Comparison of ENCODE assay signal across 41 mouse cellular contexts in genomic region chr17:84714930-84715329, GRCm38 (mm10). TPM values are rescaled to one million over a fixed set of nuclear protein-coding genes. Genes with fewer than 3 reads are reported as not detected.
A peak's percentile ranks its signal among the peaks of the same experiment; 100 is the strongest.
DNase-seq lines count a peak whose midpoint lies in the region; ATAC-seq and TF ChIP-seq lines count a peak whose summit lies in the region.
"Had no signal": no experiment of that assay in that cellular context is flagged by ENCODE, and none has a peak within 500 bp of the region (broad histone marks: within the 10 kb centered on the region; RNA-seq: fewer than 3 reads in every experiment).

No protein-coding gene starts in this region.

- ATAC-seq in forebrain, postnatal 0 days: no peak
- no peak for ATAC-seq in heart, embryonic 11.5 days (replicated peaks; ENCODE audit: insufficient number of reproducible peaks, low FRiP score, low TSS enrichment)
- ATAC-seq in midbrain, embryonic 12.5 days (ENCODE audit: low FRiP score, low read depth): 0 out of 2 replicates have a peak, but pooled peaks have one; percentile 38
- no peak for ATAC-seq in midbrain, postnatal 0 days (ENCODE audit: low FRiP score)

- H3K9ac ChIP-seq in forebrain, postnatal 0 days: no peak overlapping the region
- H3K9ac ChIP-seq in heart, embryonic 11.5 days (ENCODE audit: low read depth, low read length): no peak overlapping the region
- H3K9ac ChIP-seq in midbrain, embryonic 12.5 days (replicated peaks): no peak overlapping the region
- H3K9ac ChIP-seq in midbrain, postnatal 0 days (replicated peaks; ENCODE audit: low read length, poor library complexity, severe bottlenecking): no peak overlapping the region
- H3K9ac ChIP-seq: embryonic facial prominence, embryonic 15.5 days; hindbrain, embryonic 15.5 days; kidney, embryonic 15.5 days; limb, embryonic 12.5 days; liver, embryonic 13.5 days; lung, embryonic 15.5 days had no signal

- 0 out of 2 replicates have a peak overlapping the region, but pooled peaks have one; percentile 40 for H3K27ac ChIP-seq in forebrain, embryonic 10.5 days
- no peak overlapping the region for H3K27ac ChIP-seq in forebrain, postnatal 0 days (ENCODE audit: low read depth, low read length)
- H3K27ac ChIP-seq in heart, embryonic 11.5 days (ENCODE audit: low read depth, low read length): no peak overlapping the region
- H3K27ac ChIP-seq in midbrain, embryonic 12.5 days (replicated peaks): no peak overlapping the region; the same call in 1 of the 2 replicates
- no peak overlapping the region for H3K27ac ChIP-seq in midbrain, postnatal 0 days (ENCODE audit: low read depth, low read length)
- H3K27ac ChIP-seq: embryonic facial prominence, embryonic 10.5 days; embryonic facial prominence, embryonic 15.5 days; hindbrain, embryonic 10.5 days; hindbrain, embryonic 15.5 days; left cerebral cortex, adult 2 months; limb, embryonic 12.5 days; liver, embryonic 13.5 days; lung, embryonic 15.5 days had no signal

- no peak overlapping the region for H3K4me3 ChIP-seq in forebrain, embryonic 10.5 days
- H3K4me3 ChIP-seq in forebrain, postnatal 0 days (ENCODE audit: low read depth, low read length): no peak overlapping the region
- no peak overlapping the region for H3K4me3 ChIP-seq in heart, embryonic 11.5 days (ENCODE audit: low read depth, low read length)
- no peak overlapping the region for H3K4me3 ChIP-seq in midbrain, embryonic 12.5 days
- H3K4me3 ChIP-seq in midbrain, postnatal 0 days (ENCODE audit: low read depth, low read length): no peak overlapping the region
- H3K4me3 ChIP-seq: embryonic facial prominence, embryonic 10.5 days; embryonic facial prominence, embryonic 15.5 days; hindbrain, embryonic 10.5 days; hindbrain, embryonic 15.5 days; kidney, embryonic 15.5 days; left cerebral cortex, adult 2 months; limb, embryonic 12.5 days; liver, embryonic 13.5 days; lung, embryonic 15.5 days; midbrain, embryonic 10.5 days had no signal

- H3K27me3 ChIP-seq in forebrain, embryonic 10.5 days (ENCODE audit: poor library complexity, severe bottlenecking): no peaks in the 10 kb centered on the region
- H3K27me3 ChIP-seq in forebrain, postnatal 0 days (ENCODE audit: insufficient read depth, low read length): no peaks in the 10 kb centered on the region
- no peaks in the 10 kb centered on the region for H3K27me3 ChIP-seq in heart, embryonic 11.5 days (ENCODE audit: control insufficient read depth, insufficient read depth, low read length)
- H3K27me3 ChIP-seq in midbrain, embryonic 12.5 days: no peaks in the 10 kb centered on the region
- H3K27me3 ChIP-seq in midbrain, postnatal 0 days (ENCODE audit: insufficient read depth, low read length): no peaks in the 10 kb centered on the region
- H3K27me3 ChIP-seq: embryonic facial prominence, embryonic 15.5 days; kidney, embryonic 15.5 days; limb, embryonic 12.5 days; liver, embryonic 13.5 days; lung, embryonic 15.5 days had no signal

- H3K9me3 ChIP-seq in forebrain, embryonic 10.5 days: no peaks in the 10 kb centered on the region
- H3K9me3 ChIP-seq in forebrain, postnatal 0 days (ENCODE audit: low read length): no peaks in the 10 kb centered on the region
- no peaks in the 10 kb centered on the region for H3K9me3 ChIP-seq in heart, embryonic 11.5 days (replicated peaks; ENCODE audit: control insufficient read depth, low read length)
- H3K9me3 ChIP-seq in midbrain, embryonic 12.5 days: no peaks in the 10 kb centered on the region
- no peaks in the 10 kb centered on the region for H3K9me3 ChIP-seq in midbrain, postnatal 0 days (ENCODE audit: low read length)
- H3K9me3 ChIP-seq: embryonic facial prominence, embryonic 10.5 days; embryonic facial prominence, embryonic 15.5 days; G1E; hindbrain, embryonic 10.5 days; hindbrain, embryonic 15.5 days; kidney, embryonic 15.5 days; limb, embryonic 12.5 days; liver, embryonic 13.5 days; lung, embryonic 15.5 days; midbrain, embryonic 10.5 days had no signal

- H3K4me1 ChIP-seq in forebrain, embryonic 10.5 days: peaks cover 32% of the 10 kb centered on the region
- peaks cover 3% of the 10 kb centered on the region; the same call in 1 of the 2 replicates for H3K4me1 ChIP-seq in forebrain, postnatal 0 days (ENCODE audit: insufficient read depth)
- H3K4me1 ChIP-seq in heart, embryonic 11.5 days (ENCODE audit: control insufficient read depth, insufficient read depth, low read length): no peaks in the 10 kb centered on the region
- peaks cover 27% of the 10 kb centered on the region for H3K4me1 ChIP-seq in midbrain, embryonic 12.5 days
- no peaks in the 10 kb centered on the region for H3K4me1 ChIP-seq in midbrain, postnatal 0 days (ENCODE audit: insufficient read depth, low read length)
- H3K4me1 ChIP-seq: kidney, embryonic 15.5 days; liver, embryonic 13.5 days; lung, embryonic 15.5 days had no signal

- 71% methylated on average over 4 of the region's 4 CpGs for WGBS in forebrain, embryonic 10.5 days
- 51% methylated on average over 4 of the region's 4 CpGs for WGBS in forebrain, postnatal 0 days
- WGBS in heart, embryonic 11.5 days (ENCODE audit: insufficient replicate concordance): 72% methylated on average over 4 of the region's 4 CpGs
- WGBS in midbrain, embryonic 12.5 days: 52% methylated on average over 4 of the region's 4 CpGs
- 54% methylated on average over 4 of the region's 4 CpGs for WGBS in midbrain, postnatal 0 days

- no peak overlapping the region for H3K4me2 ChIP-seq in forebrain, postnatal 0 days (ENCODE audit: low read depth)
- H3K4me2 ChIP-seq in heart, embryonic 11.5 days: no peak overlapping the region
- H3K4me2 ChIP-seq in midbrain, embryonic 12.5 days (replicated peaks): no peak overlapping the region
- no peak overlapping the region for H3K4me2 ChIP-seq in midbrain, postnatal 0 days (ENCODE audit: low read depth, low read length, poor library complexity, severe bottlenecking)
- H3K4me2 ChIP-seq: embryonic facial prominence, embryonic 15.5 days; hindbrain, embryonic 15.5 days; kidney, embryonic 15.5 days; limb, embryonic 12.5 days; liver, embryonic 13.5 days; lung, embryonic 15.5 days had no signal

- no peak for TF ChIP-seq CTCF in forebrain, postnatal 0 days (IDR thresholded peaks at IDR 0.05; ENCODE audit: low read depth)
- TF ChIP-seq CTCF in midbrain, postnatal 0 days (IDR thresholded peaks at IDR 0.05): no peak

- no peak for DNase-seq in forebrain, embryonic 10.5 days (ENCODE audit: extremely low spot score, low spot score)
- DNase-seq in forebrain, postnatal 0 days: no peak
- DNase-seq in heart, adult 11 months: peak; percentile 67
- no peak for DNase-seq in midbrain, postnatal 0 days (ENCODE audit: low spot score)
- no peak for DNase-seq in layer of hippocampus, postnatal 36 days
- no peak for DNase-seq in retina, embryonic 14.5 days (ENCODE audit: low spot score)
- DNase-seq: adrenal gland, adult 8-10 months; cerebellum, adult 2 months; cerebellum, postnatal 25 days; gastrocnemius, postnatal 36 days; heart, postnatal 14 days; kidney, adult 18-20 months; kidney, postnatal 25 days; liver, embryonic 13.5 days; right cerebral cortex, adult 18-20 months; right cerebral cortex, postnatal 4 days; thymus, adult 2 months; thymus, postnatal 36 days had no signal

- H3K36me3 ChIP-seq in forebrain, embryonic 10.5 days (replicated peaks): peaks cover 61% of the 10 kb centered on the region
- H3K36me3 ChIP-seq in forebrain, postnatal 0 days (ENCODE audit: insufficient read depth): no peaks in the 10 kb centered on the region
- H3K36me3 ChIP-seq in heart, embryonic 11.5 days (ENCODE audit: control insufficient read depth, insufficient read depth, low read length): peaks cover 3% of the 10 kb centered on the region; the same call in 1 of the 2 replicates
- peaks cover 14% of the 10 kb centered on the region; the same call in 1 of the 2 replicates for H3K36me3 ChIP-seq in midbrain, embryonic 12.5 days
- H3K36me3 ChIP-seq in midbrain, postnatal 0 days (ENCODE audit: insufficient read depth, low read length): peaks cover 7% of the 10 kb centered on the region

RNA-seq across cellular contexts. Expression of gene Abcg5, which starts 32.1 kb away (rescaled TPM):
- 5.3 and 5.4 TPM in 2 replicates for polyA plus RNA-seq in forebrain, embryonic 10.5 days (2016; fragmentation: Nextera tagmentation; extraction: Ambion mirVana)
- total RNA-seq in forebrain, postnatal 0 days (2014; rRNA removed): 0.54 and 1.5 TPM in 2 replicates
- 0.88 and 1.2 TPM in 2 replicates for polyA plus RNA-seq in forebrain, postnatal 0 days (2015; fragmentation: Nextera tagmentation; extraction: Ambion mirVana)
- 0.43 and 0.99 TPM in 2 replicates for polyA plus RNA-seq in heart, embryonic 11.5 days (2014; fragmentation: Nextera tagmentation; extraction: Ambion mirVana)
- polyA plus RNA-seq in midbrain, embryonic 12.5 days (2016; fragmentation: Nextera tagmentation; extraction: Ambion mirVana): 1.2 and 4.4 TPM in 2 replicates
- total RNA-seq in midbrain, postnatal 0 days (2014; rRNA removed): 2.9 and 3.0 TPM in 2 replicates
- 1.2 and 1.3 TPM in 2 replicates for polyA plus RNA-seq in midbrain, postnatal 0 days (2015; fragmentation: Nextera tagmentation; extraction: Ambion mirVana)
- total RNA-seq in layer of hippocampus, postnatal 36 days (2021): not detected
- total RNA-seq: gastrocnemius, postnatal 36 days; heart, adult 8-10 months; heart, postnatal 14 days; layer of hippocampus, adult 18-20 months; layer of hippocampus, postnatal 10 days; left cerebral cortex, adult 2 months; left cerebral cortex, postnatal 25 days; megakaryocyte progenitor cell, adult 5-6 weeks; neutrophil, adult 5-6 weeks had no signal
- polyA plus RNA-seq: C2C12; frontal cortex, adult 2 months; G1E had no signal

RNA-seq across cellular contexts. Expression of gene Abcg8, which starts 38.8 kb away (rescaled TPM):
- 0.23 and 0.33 TPM in 2 replicates for polyA plus RNA-seq in forebrain, embryonic 10.5 days (2016; fragmentation: Nextera tagmentation; extraction: Ambion mirVana)
- 0.10 TPM in 1 of 2 replicates, not detected in the other for total RNA-seq in forebrain, postnatal 0 days (2014; rRNA removed)
- 0.09 and 0.17 TPM in 2 replicates for polyA plus RNA-seq in forebrain, postnatal 0 days (2015; fragmentation: Nextera tagmentation; extraction: Ambion mirVana)
- polyA plus RNA-seq in heart, embryonic 11.5 days (2014; fragmentation: Nextera tagmentation; extraction: Ambion mirVana): not detected in 2 replicates
- polyA plus RNA-seq in midbrain, embryonic 12.5 days (2016; fragmentation: Nextera tagmentation; extraction: Ambion mirVana): 0.08 TPM in 1 of 2 replicates, not detected in the other
- not detected in 2 replicates for total RNA-seq in midbrain, postnatal 0 days (2014; rRNA removed)
- 0.06 TPM in 1 of 2 replicates, not detected in the other for polyA plus RNA-seq in midbrain, postnatal 0 days (2015; fragmentation: Nextera tagmentation; extraction: Ambion mirVana)
- total RNA-seq in layer of hippocampus, postnatal 36 days (2021): not detected
- total RNA-seq: adrenal gland, adult 8-10 months; gastrocnemius, postnatal 36 days; heart, postnatal 14 days; layer of hippocampus, adult 18-20 months; layer of hippocampus, postnatal 10 days; left cerebral cortex, adult 2 months; left cerebral cortex, postnatal 25 days; megakaryocyte progenitor cell, adult 5-6 weeks; neutrophil, adult 5-6 weeks had no signal
- polyA plus RNA-seq: C2C12; cerebellum, adult 2 months; frontal cortex, adult 2 months; G1E; heart, embryonic 14.5 days; intestine, embryonic 14.5 days; lung, embryonic 15.5 days; neural tube, embryonic 11.5 days had no signal
